Mouse (Mus musculus) cortical plate, adult 2 months (tissue): ENCODE results near the gene Nubp1.

Experiments used
- CTCF ChIP-seq: fragments of 200-500 bp; IDR thresholded peaks from 2 replicates; pipeline ENCODE4 v1.5.1; 2011; ENCODE audit warnings: mild to moderate bottlenecking, control low read depth, low read length; ENCODE audit not compliant: insufficient read depth; ENCODE audit errors: extremely low read depth
- POLR2A ChIP-seq: fragments of 200-500 bp; IDR thresholded peaks from 2 replicates; pipeline ENCODE4 v1.6.1; 2011; ENCODE audit warnings: mild to moderate bottlenecking, low read length, control low read depth; ENCODE audit not compliant: insufficient read depth; ENCODE audit errors: extremely low read depth

DNA sequence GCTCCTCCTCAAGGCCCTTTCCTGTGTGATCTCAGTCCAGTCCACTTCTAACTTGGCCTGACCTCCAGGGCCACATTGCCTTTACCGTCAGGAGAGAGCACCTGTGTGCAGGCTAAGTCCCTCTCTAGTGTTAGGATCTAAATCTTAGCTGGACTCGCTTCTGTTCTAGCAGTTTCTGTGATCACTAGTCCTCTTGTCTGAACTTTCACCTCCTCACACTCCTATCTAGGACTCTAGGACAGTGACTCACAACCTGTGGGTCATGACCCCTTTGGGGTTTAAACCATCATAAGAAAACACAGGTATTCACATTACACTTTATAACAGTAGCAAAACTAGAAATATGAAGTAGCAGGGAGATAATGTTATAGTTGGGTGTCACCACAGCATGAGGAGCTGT lies 40.2 kb downstream of the Nubp1 start:
- TF ChIP-seq CTCF (no peak), POLR2A (no peak)
